Mouse (Mus musculus) left cerebral cortex, postnatal 25 days (tissue): Measurements from ENCODE around the gene Lhfpl4. TPM values are rescaled to one million over a fixed set of nuclear protein-coding genes. Genes with fewer than 3 reads are reported as not detected.

Experiments used
- total RNA-seq, 2 experiments: library from RNA; stranded (reverse); gene quantifications; 2 replicates each; pipeline ENCODE4 v1.2.3; 2021

Lhfpl4 gene
- total RNA-seq, 2 experiments from 2014 or later: 82.9 to 92.8 TPM

Other genes starting within 250 kb of the Lhfpl4 start
- 100 to 1,000 TPM; 204 to 206 TPM for gene Srgap3, start 248.1 kb downstream of the Lhfpl4 start, total RNA-seq
- gene Thumpd3, start 149.2 kb downstream of the Lhfpl4 start, total RNA-seq: 10 to 100 TPM; 29.4 TPM
- 100 to 1,000 TPM; 108 to 122 TPM for gene Setd5, start 118.0 kb downstream of the Lhfpl4 start, total RNA-seq
- gene Mtmr14, start 42.5 kb upstream of the Lhfpl4 start, total RNA-seq: 10 to 100 TPM; 14.4 to 16.6 TPM
- 10 to 100 TPM; 65.3 to 72.2 TPM for gene Cpne9, start 86.9 kb upstream of the Lhfpl4 start, total RNA-seq
- 10 to 100 TPM; 29.2 to 29.6 TPM for gene Brpf1, start 111.8 kb upstream of the Lhfpl4 start, total RNA-seq
- gene Ogg1, start 131.6 kb upstream of the Lhfpl4 start, total RNA-seq: 1 to 10 TPM; 6.0 to 6.1 TPM
- gene Camk1, start 148.6 kb upstream of the Lhfpl4 start, total RNA-seq: 100 to 1,000 TPM; 109 to 126 TPM
- 10 to 100 TPM; 48.3 to 51.5 TPM for gene Tada3, start 182.5 kb upstream of the Lhfpl4 start, total RNA-seq
- gene Arpc4, start 182.7 kb upstream of the Lhfpl4 start, total RNA-seq: 100 to 1,000 TPM; 259 to 284 TPM
- gene Ttll3, start 193.9 kb upstream of the Lhfpl4 start, total RNA-seq: 10 to 100 TPM; 11.5 to 13.1 TPM
- gene Rpusd3, start 224.0 kb upstream of the Lhfpl4 start, total RNA-seq: 10 to 100 TPM; 17.0 to 21.0 TPM
- not detected for gene Cidec, start 240.4 kb upstream of the Lhfpl4 start, total RNA-seq
- 10 to 100 TPM; 40.9 to 47.4 TPM for gene Jagn1, start 247.2 kb upstream of the Lhfpl4 start, total RNA-seq